Mouse (Mus musculus) liver, embryonic 14.5 days (tissue): Measurements from ENCODE around the gene Braf.

ENCODE experiments used
- CTCF ChIP-seq: IDR thresholded peaks from 2 replicates; pipeline ENCODE4 v1.5.1; 2016; ENCODE audit warnings: antibody characterized with exemption, low read depth, control low read depth
- EP300 ChIP-seq: IDR thresholded peaks from 2 replicates; pipeline ENCODE4 v1.6.1; 2016; ENCODE audit warnings: antibody characterized with exemption, low read depth

DNA sequence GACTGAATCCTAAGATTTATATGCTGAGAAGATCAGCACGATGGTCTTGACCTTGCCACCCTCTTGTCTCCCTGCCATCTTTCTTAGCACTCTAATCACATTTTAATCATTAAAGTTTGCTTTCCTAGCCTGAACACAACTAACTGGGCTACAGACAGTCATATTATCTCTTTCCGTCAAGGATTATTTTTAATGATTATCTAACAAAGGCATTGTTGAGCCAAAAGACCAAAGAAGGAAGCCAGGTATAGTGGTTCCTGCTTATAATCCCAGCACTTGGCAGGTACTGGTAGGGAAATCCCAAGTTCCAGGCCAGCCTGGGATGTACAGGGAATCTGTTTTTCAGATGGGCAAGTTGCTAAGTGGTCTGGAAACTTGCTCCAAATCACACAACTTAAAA lies 114.0 kb downstream of the Braf start:
- no peak for TF ChIP-seq CTCF
- no peak for TF ChIP-seq EP300
